Mouse (Mus musculus): ENCODE data around the gene Lsmem1.

Gene Lsmem1

GRCm38 (mm10) chr12:40199302-40199701 lies at the start of gene Lsmem1:
TSS of gene Lsmem1 (minus strand) at chr12:40199490.
- no peak for DNase-seq (ENCODE audit: low read depth, low spot score)

- DNase-seq (ENCODE audit: low read depth, low spot score), result no peak
Observed at GRCm38 (mm10) chr12:40248454-40249180, 49.3 kb upstream of the Lsmem1 start, which contains the start of gene Ifrd1. TSS of gene Ifrd1 (minus strand) at chr12:40248504.

GRCm38 (mm10) chr12:40247976-40248375 lies 48.7 kb upstream of the Lsmem1 start:
- peak; percentile 40 for DNase-seq (ENCODE audit: low read depth, low spot score)

GRCm38 (mm10) chr12:40247384-40247783 lies 48.1 kb upstream of the Lsmem1 start:
- DNase-seq (ENCODE audit: low read depth, low spot score), result no peak

- no peak for DNase-seq (ENCODE audit: low read depth, low spot score)
Observed at GRCm38 (mm10) chr12:40245434-40245970, 46.2 kb upstream of the Lsmem1 start.

- no peak for DNase-seq (ENCODE audit: low read depth, low spot score)
Observed at GRCm38 (mm10) chr12:40244926-40245325, 45.6 kb upstream of the Lsmem1 start.

- no peak for DNase-seq (ENCODE audit: low read depth, low spot score)
Observed at GRCm38 (mm10) chr12:40243821-40244221, 44.5 kb upstream of the Lsmem1 start.

- DNase-seq (ENCODE audit: low read depth, low spot score), result no peak
Observed at GRCm38 (mm10) chr12:40243241-40243640, 44.0 kb upstream of the Lsmem1 start.

- no peak for DNase-seq (ENCODE audit: low read depth, low spot score)
Observed at GRCm38 (mm10) chr12:40239161-40239560, 39.9 kb upstream of the Lsmem1 start.

GRCm38 (mm10) chr12:40232231-40232630 lies 32.9 kb upstream of the Lsmem1 start:
- DNase-seq (ENCODE audit: low read depth, low spot score), result no peak

GRCm38 (mm10) chr12:40231632-40232031 lies 32.3 kb upstream of the Lsmem1 start:
- no peak for DNase-seq (ENCODE audit: low read depth, low spot score)

- DNase-seq (ENCODE audit: low read depth, low spot score), result no peak
Observed at GRCm38 (mm10) chr12:40224171-40224880, 25.0 kb upstream of the Lsmem1 start.

GRCm38 (mm10) chr12:40223676-40224075 lies 24.4 kb upstream of the Lsmem1 start:
- DNase-seq (ENCODE audit: low read depth, low spot score), result no peak

- peak; percentile 96 for DNase-seq (ENCODE audit: low read depth, low spot score)
Observed at GRCm38 (mm10) chr12:40223082-40223619, 23.9 kb upstream of the Lsmem1 start.

GRCm38 (mm10) chr12:40222251-40223081 lies 23.2 kb upstream of the Lsmem1 start:
- peak; percentile 82 for DNase-seq (ENCODE audit: low read depth, low spot score)

- DNase-seq (ENCODE audit: low read depth, low spot score), result no peak
Observed at GRCm38 (mm10) chr12:40221611-40222010, 22.3 kb upstream of the Lsmem1 start.

- DNase-seq (ENCODE audit: low read depth, low spot score), result no peak
Observed at GRCm38 (mm10) chr12:40220896-40221295, 21.6 kb upstream of the Lsmem1 start.

- DNase-seq (ENCODE audit: low read depth, low spot score), result no peak
Observed at GRCm38 (mm10) chr12:40220001-40220570, 20.8 kb upstream of the Lsmem1 start.

- DNase-seq (ENCODE audit: low read depth, low spot score), result no peak
Observed at GRCm38 (mm10) chr12:40218430-40218945, 19.2 kb upstream of the Lsmem1 start.

- DNase-seq (ENCODE audit: low read depth, low spot score), result no peak
Observed at GRCm38 (mm10) chr12:40217776-40218175, 18.5 kb upstream of the Lsmem1 start.

All from c-Kit-negative CD71-positive TER-119-positive erythroid progenitor cells, embryonic 14.5 days (primary cell).